Mouse (Mus musculus): ENCODE results near the gene Cfap73.

The Cfap73 gene

GRCm38 (mm10) chr5:120634131-120634530 lies at the start of gene Cfap73:
Gene Cfap73 (minus strand): TSS chr5:120634235.
- no peak for DNase-seq

DNA sequence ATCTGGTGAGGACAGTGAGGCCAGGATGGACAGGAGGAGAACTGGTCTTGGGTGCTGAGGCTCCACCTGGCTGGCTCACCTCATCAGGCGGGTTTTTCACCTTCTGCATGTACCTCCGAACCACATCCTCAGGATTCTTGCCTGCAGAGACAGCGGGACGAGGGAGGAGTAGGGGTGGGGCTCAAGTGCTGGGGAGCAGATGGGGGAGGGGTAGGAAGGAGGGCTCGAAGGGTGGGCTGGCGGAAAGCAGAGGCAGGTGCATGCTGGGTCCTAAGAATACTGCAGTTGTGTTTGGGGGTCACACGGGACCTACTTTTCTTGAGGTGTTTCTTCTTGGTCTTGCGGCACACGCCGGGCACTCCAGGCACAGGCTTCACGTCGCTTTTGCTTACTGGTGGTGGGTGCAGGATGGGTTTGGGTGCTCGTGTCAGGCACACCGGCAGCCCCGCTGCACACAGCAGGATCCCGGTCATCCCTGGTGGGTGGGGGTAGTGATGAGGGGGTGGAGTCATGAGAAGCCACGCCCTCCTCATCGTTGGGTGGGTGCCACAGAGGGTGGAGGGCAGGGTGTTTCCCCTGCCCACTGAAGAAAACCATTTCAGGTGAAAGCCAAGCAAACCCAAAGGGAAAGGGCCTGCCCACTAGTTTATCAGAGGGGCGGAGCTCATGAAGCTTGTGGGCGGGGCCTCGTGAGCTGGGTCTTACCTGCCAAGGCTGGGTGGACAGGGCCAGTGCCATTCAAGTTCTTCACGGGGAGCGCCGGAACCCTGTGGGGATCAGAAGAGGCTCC lies 49.1 kb upstream of the Cfap73 start:
- DNase-seq: no peak

- DNase-seq: no peak
These were observed 46.9 kb upstream of the Cfap73 start for GRCm38 (mm10) chr5:120680918-120681317.

GRCm38 (mm10) chr5:120679676-120680555 lies 45.9 kb upstream of the Cfap73 start:
- DNase-seq: peak; percentile 97

DNA sequence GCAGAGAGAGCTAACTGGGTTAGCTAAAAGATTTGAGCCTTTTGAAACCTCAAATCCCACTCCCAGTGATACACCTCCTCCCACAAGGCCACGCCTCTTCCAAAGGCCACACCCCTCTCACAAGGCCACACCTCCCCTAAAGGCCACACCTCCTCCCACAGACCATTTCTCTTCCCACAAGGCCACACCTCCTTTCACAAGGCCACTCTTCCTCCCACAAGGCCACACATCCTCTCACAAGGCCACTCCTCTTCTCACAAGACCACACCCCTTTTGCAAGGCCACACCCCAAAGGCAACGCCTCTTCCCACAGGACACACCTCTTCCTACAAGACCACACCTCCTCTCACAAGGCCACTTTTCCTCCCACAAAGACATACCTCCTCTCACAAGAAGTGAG lies 43.5 kb upstream of the Cfap73 start:
- no peak for DNase-seq

GRCm38 (mm10) chr5:120674229-120675145 lies 40.5 kb upstream of the Cfap73 start:
- peak; percentile 64 for DNase-seq

GRCm38 (mm10) chr5:120673626-120674025 lies 39.6 kb upstream of the Cfap73 start:
- DNase-seq: peak; percentile 69

- no peak for DNase-seq
These were observed 37.8 kb upstream of the Cfap73 start for GRCm38 (mm10) chr5:120671865-120672264.

DNA sequence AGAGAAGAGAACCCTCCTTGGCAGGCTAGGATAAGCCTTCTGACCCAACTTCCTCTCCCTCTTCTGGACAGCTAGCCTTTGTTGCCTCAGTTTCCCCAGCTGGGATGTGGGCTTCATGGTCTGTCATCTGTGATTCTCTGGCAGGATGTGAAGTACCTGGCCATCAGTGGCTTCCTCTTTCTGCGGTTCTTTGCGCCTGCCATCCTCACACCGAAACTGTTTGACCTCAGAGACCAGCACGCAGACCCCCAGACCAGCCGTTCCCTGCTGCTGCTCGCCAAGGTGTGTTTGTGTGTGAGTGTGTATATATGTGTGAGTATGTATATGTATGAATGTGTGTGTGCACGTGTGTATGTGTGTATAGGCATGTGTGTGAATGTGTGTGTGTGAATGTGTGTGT lies 36.1 kb upstream of the Cfap73 start:
- no peak for DNase-seq

DNA sequence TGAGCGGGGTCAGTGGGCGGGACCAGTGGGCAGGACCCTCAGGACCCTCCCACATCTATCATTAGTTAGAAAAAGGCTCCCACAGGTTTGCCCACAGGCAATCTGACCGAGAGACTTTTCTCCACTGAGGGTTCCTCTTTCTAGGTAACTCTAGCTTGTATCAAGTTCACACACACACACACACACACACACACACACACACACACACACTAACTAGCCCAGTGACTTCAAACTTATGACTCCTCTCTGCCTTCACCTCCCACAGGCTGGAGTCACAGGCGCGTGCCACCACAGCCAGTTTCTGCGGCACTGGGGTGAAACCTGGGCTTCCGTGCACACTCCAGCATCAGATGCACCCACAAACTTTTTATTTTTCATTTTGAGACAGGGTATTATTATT lies 34.7 kb upstream of the Cfap73 start:
- no peak for DNase-seq

DNA sequence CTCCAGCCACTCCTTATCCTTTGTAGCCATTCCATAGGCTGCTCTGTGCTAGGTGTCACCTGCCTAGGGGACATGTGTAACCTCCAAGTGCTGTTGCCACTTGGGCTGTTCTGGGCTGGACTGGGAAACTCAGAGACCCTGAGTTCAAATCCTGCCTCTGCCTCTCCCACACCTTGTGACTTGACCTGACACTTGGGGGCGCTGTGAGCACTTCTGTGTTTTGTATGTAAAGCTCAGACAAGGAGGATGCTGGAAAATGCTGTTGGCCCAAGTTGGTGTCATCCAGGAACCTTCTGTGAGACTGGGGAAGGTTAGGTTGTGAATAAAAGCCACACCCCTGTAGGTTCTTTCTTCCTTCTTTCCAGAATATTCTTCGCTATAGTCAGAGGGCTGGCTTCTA lies 30.9 kb upstream of the Cfap73 start:
- DNase-seq: no peak

GRCm38 (mm10) chr5:120660816-120661215 lies 26.8 kb upstream of the Cfap73 start:
- no peak for DNase-seq

GRCm38 (mm10) chr5:120656281-120656751 lies 22.3 kb upstream of the Cfap73 start:
- no peak for DNase-seq

- DNase-seq: no peak
These were observed 19.8 kb upstream of the Cfap73 start for GRCm38 (mm10) chr5:120653873-120654272.

- DNase-seq: no peak
These were observed 19.1 kb upstream of the Cfap73 start for GRCm38 (mm10) chr5:120652915-120653701.

- no peak for DNase-seq
These were observed 17.2 kb upstream of the Cfap73 start for GRCm38 (mm10) chr5:120651230-120651629.

- no peak for DNase-seq
These were observed 15.9 kb upstream of the Cfap73 start for GRCm38 (mm10) chr5:120649938-120650337.

- DNase-seq: peak; percentile 23
These were observed 15.4 kb upstream of the Cfap73 start for GRCm38 (mm10) chr5:120649374-120649933.

DNA sequence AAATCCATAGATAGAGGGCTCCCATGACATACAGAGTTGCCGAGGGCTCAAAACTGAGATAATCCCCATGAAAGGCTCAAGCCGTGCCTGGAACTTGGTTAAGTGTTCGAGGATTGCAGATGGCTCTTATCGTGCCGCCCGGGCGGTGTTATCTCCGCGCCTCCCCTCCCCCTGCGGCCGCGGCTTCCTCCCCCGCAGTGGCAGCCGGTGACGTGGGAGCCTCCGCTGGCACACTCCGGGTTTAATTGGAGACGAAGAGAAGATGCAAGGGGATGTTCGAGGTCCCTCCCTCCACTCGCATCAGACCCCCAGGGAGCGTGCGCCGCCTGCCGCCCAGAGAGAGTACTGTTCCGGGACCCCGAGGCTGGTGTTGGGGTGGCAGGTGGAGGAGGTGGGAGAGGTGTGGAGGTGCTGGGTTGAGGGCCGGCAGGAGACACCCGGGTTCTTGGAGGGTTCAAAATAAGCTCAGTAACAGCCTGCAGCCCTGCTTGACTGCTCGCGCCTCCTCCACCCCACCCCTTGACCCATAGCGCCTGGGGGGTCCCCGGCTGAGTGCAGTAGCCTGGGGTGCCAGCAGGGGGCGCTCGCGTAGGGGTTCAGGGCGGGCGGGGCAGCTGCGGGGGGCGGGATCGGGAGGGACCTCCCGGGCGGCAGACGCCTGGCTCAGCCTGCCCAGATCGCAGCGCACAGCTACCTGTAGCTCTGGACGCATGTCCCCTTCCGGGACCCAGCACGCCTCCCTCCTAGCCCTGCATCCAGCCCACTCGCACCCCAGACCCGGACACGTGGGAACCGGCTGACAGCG lies 14.7 kb upstream of the Cfap73 start, which contains the start of gene Rasal1:
TSS of gene Rasal1 (plus strand) at position 244 of the 805 bp plus-strand sequence.
- peak; percentile 51 for DNase-seq

- DNase-seq: no peak
These were observed 13.9 kb upstream of the Cfap73 start for GRCm38 (mm10) chr5:120647814-120648491.

Measured in embryo, embryonic 11 days (tissue).